Mouse (Mus musculus): ENCODE data around the gene Upk1b. TPM values are rescaled to one million over a fixed set of nuclear protein-coding genes. Genes with fewer than 3 reads are reported as not detected.

The Upk1b gene
- total RNA-seq, 2 experiments from 2014 or later = not detected

- intact Hi-C loops (cut with DNase I) = no loop called here
- no peak for DNase-seq
Observed at GRCm38 (mm10) chr16:38763508-38763907, 36.6 kb downstream of the Upk1b start.

GRCm38 (mm10) chr16:38762401-38762800 lies 37.7 kb downstream of the Upk1b start:
- intact Hi-C loops (cut with DNase I) = no loop called here
- no peak for DNase-seq

- intact Hi-C loops (cut with DNase I) = no loop called here
- no peak for DNase-seq
Observed at GRCm38 (mm10) chr16:38761972-38762371, 38.2 kb downstream of the Upk1b start.

- intact Hi-C loops (cut with DNase I) = no loop called here
- no peak for DNase-seq
Observed at GRCm38 (mm10) chr16:38760834-38761375, 39.2 kb downstream of the Upk1b start.

GRCm38 (mm10) chr16:38760239-38760638 lies 39.9 kb downstream of the Upk1b start:
- no peak for DNase-seq
- intact Hi-C loops (cut with DNase I) = no loop called here

GRCm38 (mm10) chr16:38758104-38758861 lies 41.8 kb downstream of the Upk1b start:
- no peak for DNase-seq

GRCm38 (mm10) chr16:38757626-38758025 lies 42.5 kb downstream of the Upk1b start:
- intact Hi-C loops (cut with DNase I) = no loop called here
- no peak for DNase-seq

More at GRCm38 (mm10) chr16:38758104-38758861, 41.8 kb downstream of the Upk1b start:
- intact Hi-C loops (cut with DNase I) = no loop called here

GRCm38 (mm10) chr16:38756572-38756971 lies 43.6 kb downstream of the Upk1b start:
- intact Hi-C loops (cut with DNase I) = no loop called here
- DNase-seq = no peak

GRCm38 (mm10) chr16:38756177-38756503 lies 44.0 kb downstream of the Upk1b start:
- DNase-seq = no peak

GRCm38 (mm10) chr16:38755452-38756176 lies 44.5 kb downstream of the Upk1b start:
- no peak for DNase-seq
- intact Hi-C loops (cut with DNase I) = no loop called here

More at GRCm38 (mm10) chr16:38756177-38756503, 44.0 kb downstream of the Upk1b start:
- intact Hi-C loops (cut with DNase I) = no loop called here

GRCm38 (mm10) chr16:38753631-38754030 lies 46.5 kb downstream of the Upk1b start:
- intact Hi-C loops (cut with DNase I) = no loop called here
- DNase-seq = no peak

GRCm38 (mm10) chr16:38750803-38751202 lies 49.3 kb downstream of the Upk1b start:
- DNase-seq = no peak
- intact Hi-C loops (cut with DNase I) = no loop called here

GRCm38 (mm10) chr16:38743941-38744673 lies 56.0 kb downstream of the Upk1b start:
- intact Hi-C loops (cut with DNase I) = no loop called here
- no peak for DNase-seq

GRCm38 (mm10) chr16:38742659-38743131 lies 57.4 kb downstream of the Upk1b start:
- intact Hi-C loops (cut with DNase I) = no loop called here
- DNase-seq = no peak

- DNase-seq = peak; percentile 67 to 69
- intact Hi-C loops (cut with DNase I) = no loop called here
Observed at GRCm38 (mm10) chr16:38742113-38742658, 57.9 kb downstream of the Upk1b start, which contains the start of gene B4galt4. B4galt4 (plus strand) TSS chr16:38742264.

- intact Hi-C loops (cut with DNase I) = no loop called here
- no peak for DNase-seq
Observed at GRCm38 (mm10) chr16:38741204-38741903, 58.8 kb downstream of the Upk1b start.

GRCm38 (mm10) chr16:38730921-38731320 lies 69.2 kb downstream of the Upk1b start:
- no peak for DNase-seq
- intact Hi-C loops (cut with DNase I) = no loop called here

- intact Hi-C loops (cut with DNase I) = loop anchor here (10.0 kb wide), 2 partner anchors 105 to 195 kb away; no protein-coding TSS in a partner anchor
- no peak for DNase-seq
Observed at GRCm38 (mm10) chr16:38729610-38730288, 70.4 kb downstream of the Upk1b start.

GRCm38 (mm10) chr16:38729139-38729538 lies 71.0 kb downstream of the Upk1b start:
- intact Hi-C loops (cut with DNase I) = loop anchor here (10.0 kb wide), 2 partner anchors 104 to 194 kb away; no protein-coding TSS in a partner anchor
- no peak for DNase-seq
